Comparison of ENCODE assay signal across 9 mouse cellular contexts in genomic region chr2:121357961-121358360, GRCm38 (mm10). TPM values are rescaled to one million over a fixed set of nuclear protein-coding genes. Genes with fewer than 3 reads are reported as not detected.
DNase-seq lines count a peak whose midpoint lies in the region; ATAC-seq and TF ChIP-seq lines count a peak whose summit lies in the region.
"Had no signal": no experiment of that assay in that cellular context is flagged by ENCODE, and none has a peak within 500 bp of the region (broad histone marks: within the 10 kb centered on the region; RNA-seq: fewer than 3 reads in every experiment).

No protein-coding gene starts in this region.

- H3K36me3 ChIP-seq in heart, embryonic 16.5 days (ENCODE audit: control insufficient read depth, insufficient read depth) = no peaks in the 10 kb centered on the region
- no peaks in the 10 kb centered on the region; the same call in 1 of the 2 replicates for H3K36me3 ChIP-seq in ES-E14 (ENCODE audit: control insufficient read depth, insufficient read depth, low read length, poor library complexity, severe bottlenecking)
- H3K36me3 ChIP-seq in hindbrain, embryonic 11.5 days (ENCODE audit: control insufficient read depth, insufficient read depth, low read length) = no peaks in the 10 kb centered on the region
- no peaks in the 10 kb centered on the region for H3K36me3 ChIP-seq in midbrain, embryonic 14.5 days (ENCODE audit: control insufficient read depth, insufficient read depth, low read length)

- H3K4me2 ChIP-seq in heart, embryonic 16.5 days (ENCODE audit: low read depth, low read length) = peak overlapping the region; percentile 6; the same call in 1 of the 2 replicates
- H3K4me2 ChIP-seq in hindbrain, embryonic 11.5 days (replicated peaks; ENCODE audit: low read depth, low read length) = no peak overlapping the region
- peak overlapping the region; percentile 62 for H3K4me2 ChIP-seq in midbrain, embryonic 14.5 days (ENCODE audit: low read length)

- in situ Hi-C loops in ES-E14 (cut with MboI; ENCODE audit: low sequenced_read_pairs in 2 of 2, unreplicated experiment in 2 of 2) = no loop called here

- H3K9ac ChIP-seq in heart, embryonic 16.5 days (ENCODE audit: low read length) = no peak overlapping the region
- H3K9ac ChIP-seq in ES-E14 (ENCODE audit: insufficient read depth, low read depth, low read length, poor library complexity, severe bottlenecking) = no peak overlapping the region; the same call in 1 of the 2 replicates
- H3K9ac ChIP-seq in hindbrain, embryonic 11.5 days (ENCODE audit: low read depth, low read length) = no peak overlapping the region
- H3K9ac ChIP-seq in midbrain, embryonic 14.5 days (replicated peaks; ENCODE audit: low read length) = peak overlapping the region; percentile 65

- no peak for ATAC-seq in heart, embryonic 16.5 days (replicated peaks; ENCODE audit: extremely low read depth, insufficient read depth, low FRiP score)
- no peak for ATAC-seq in hindbrain, embryonic 11.5 days (ENCODE audit: low FRiP score)
- ATAC-seq in midbrain, embryonic 14.5 days (ENCODE audit: low FRiP score, low TSS enrichment) = no peak

- H3K4me1 ChIP-seq in heart, embryonic 16.5 days (ENCODE audit: control insufficient read depth, insufficient read depth, low read length) = peaks cover 13% of the 10 kb centered on the region
- H3K4me1 ChIP-seq in ES-E14 (ENCODE audit: control insufficient read depth in 2 of 2, insufficient read depth in 2 of 2, low read length in 2 of 2, poor library complexity in 1 of 2) = peaks cover 2 to 7% of the 10 kb centered on the region in 2 experiments; a peak in 2 of 4 replicates
- H3K4me1 ChIP-seq in hindbrain, embryonic 11.5 days (replicated peaks; ENCODE audit: control insufficient read depth, insufficient read depth, low read length) = peaks cover 11% of the 10 kb centered on the region
- peaks cover 14% of the 10 kb centered on the region for H3K4me1 ChIP-seq in midbrain, embryonic 14.5 days (ENCODE audit: control insufficient read depth, insufficient read depth, low read length)

- WGBS in heart, embryonic 16.5 days = 3% methylated on average over 4 of the region's 4 CpGs
- WGBS in hindbrain, embryonic 11.5 days = 9% methylated on average over 4 of the region's 4 CpGs
- 5% methylated on average over 4 of the region's 4 CpGs for WGBS in midbrain, embryonic 14.5 days

- no peak for DNase-seq in heart, adult 18-20 months
- no peak for DNase-seq in ES-E14 (ENCODE audit: low read depth, low spot score)
- DNase-seq in hindbrain, embryonic 11.5 days (ENCODE audit: low spot score) = no peak
- DNase-seq in midbrain, embryonic 14.5 days = no peak
- no peak for DNase-seq in adrenal gland, postnatal 10 days
- DNase-seq in adrenal gland, adult (ENCODE audit: inconsistent age in 2 of 2, low spot score in 1 of 2) = no peak
- DNase-seq in gastrocnemius, postnatal 14 days = no peak

- H3K9me3 ChIP-seq in heart, embryonic 16.5 days (replicated peaks; ENCODE audit: control insufficient read depth, low read length) = no peaks in the 10 kb centered on the region
- H3K9me3 ChIP-seq in ES-E14 (ENCODE audit: control insufficient read depth, insufficient read depth, low read depth, low read length) = no peaks in the 10 kb centered on the region
- no peaks in the 10 kb centered on the region for H3K9me3 ChIP-seq in hindbrain, embryonic 11.5 days (ENCODE audit: control insufficient read depth, low read length)
- no peaks in the 10 kb centered on the region for H3K9me3 ChIP-seq in midbrain, embryonic 14.5 days (ENCODE audit: control insufficient read depth, low read length)

- H3K27ac ChIP-seq in heart, embryonic 16.5 days (ENCODE audit: low read length) = no peak overlapping the region
- no peak overlapping the region for H3K27ac ChIP-seq in ES-E14 (ENCODE audit: insufficient read depth, low read depth, low read length, poor library complexity, severe bottlenecking)
- H3K27ac ChIP-seq in hindbrain, embryonic 11.5 days (ENCODE audit: low read depth, low read length) = no peak overlapping the region
- H3K27ac ChIP-seq in midbrain, embryonic 14.5 days (replicated peaks; ENCODE audit: low read depth, low read length) = 0 out of 2 replicates have a peak overlapping the region, but pooled peaks have one; percentile 20

- intact Hi-C loops in gastrocnemius, postnatal 14 days (cut with DNase I; ENCODE audit: low total_unique reads) = no loop called here

- H3K27me3 ChIP-seq in heart, embryonic 16.5 days (ENCODE audit: control insufficient read depth, insufficient read depth, low read length) = peaks cover 30% of the 10 kb centered on the region
- H3K27me3 ChIP-seq in hindbrain, embryonic 11.5 days (ENCODE audit: control insufficient read depth, insufficient read depth, low read length) = peaks cover 17% of the 10 kb centered on the region; the same call in 1 of the 2 replicates
- peaks cover 9% of the 10 kb centered on the region; the same call in 1 of the 2 replicates for H3K27me3 ChIP-seq in midbrain, embryonic 14.5 days (ENCODE audit: control insufficient read depth, insufficient read depth, low read length)

- H3K4me3 ChIP-seq in heart, embryonic 16.5 days (ENCODE audit: low read length) = no peak overlapping the region
- peak overlapping the region; percentile 64 to 73 for H3K4me3 ChIP-seq in ES-E14 (ENCODE audit: insufficient read depth in 1 of 2, low read depth in 1 of 2, low read length in 2 of 2, poor library complexity in 1 of 2, severe bottlenecking in 1 of 2)
- peak overlapping the region; percentile 29; the same call in 1 of the 2 replicates for H3K4me3 ChIP-seq in hindbrain, embryonic 11.5 days (ENCODE audit: low read depth, low read length)
- H3K4me3 ChIP-seq in midbrain, embryonic 14.5 days (replicated peaks; ENCODE audit: low read depth, low read length) = peak overlapping the region; percentile 45

TF ChIP-seq in ES-E14, 5 proteins besides CTCF, POLR2A, EP300 and RAD21:
- TF ChIP-seq ZNF384 (IDR thresholded peaks at IDR 0.05; ENCODE audit: low read depth, low read length) = no peak
- no peak for TF ChIP-seq MAFK (IDR thresholded peaks at IDR 0.05; ENCODE audit: insufficient read depth, low read depth, low read length)
- no peak for TF ChIP-seq ZC3H11A (IDR thresholded peaks at IDR 0.05; ENCODE audit: borderline replicate concordance, low read depth, low read length)
- TF ChIP-seq HCFC1 (IDR thresholded peaks at IDR 0.05; ENCODE audit: borderline replicate concordance, insufficient read depth, low read length) = no peak
- no peak for TF ChIP-seq CHD2 (IDR thresholded peaks at IDR 0.05; ENCODE audit: low read depth, low read length)

RNA-seq across cellular contexts. Expression of gene Ckmt1, which starts 0.4 kb away (rescaled TPM):
- polyA plus RNA-seq in heart, embryonic 16.5 days (2015; fragmentation: Nextera tagmentation; extraction: Ambion mirVana) = 2.4 and 4.2 TPM in 2 replicates
- total RNA-seq in heart, adult 18-20 months (2021) = 1 to 10 TPM; 1.2 to 2.7 TPM
- total RNA-seq in ES-E14 (2012; rRNA removed) = 8.3 and 11.3 TPM in 2 replicates
- polyA plus RNA-seq in hindbrain, embryonic 11.5 days (2014; fragmentation: Nextera tagmentation; extraction: Ambion mirVana) = 8.5 and 9.2 TPM in 2 replicates
- 40.0 and 47.3 TPM in 2 replicates for polyA plus RNA-seq in midbrain, embryonic 14.5 days (2014; fragmentation: Nextera tagmentation; extraction: Ambion mirVana)
- 10 to 100 TPM in 1 of 2 experiments, 1 to 10 TPM in 1; 9.0 to 10.9 TPM for total RNA-seq in adrenal gland, postnatal 10 days (2021)
- total RNA-seq in gastrocnemius, postnatal 14 days (2021) = under 1 TPM in 1 of 2 experiments, not detected in 1; 0.44 TPM

RNA-seq across cellular contexts. Expression of gene Ppip5k1, which starts 2.8 kb away (rescaled TPM):
- 11.0 and 13.5 TPM in 2 replicates for polyA plus RNA-seq in heart, embryonic 16.5 days (2015; fragmentation: Nextera tagmentation; extraction: Ambion mirVana)
- 10 to 100 TPM; 87.5 to 93.6 TPM for total RNA-seq in heart, adult 18-20 months (2021)
- 7.6 and 8.8 TPM in 2 replicates for total RNA-seq in ES-E14 (2012; rRNA removed)
- 10.9 and 11.8 TPM in 2 replicates for polyA plus RNA-seq in hindbrain, embryonic 11.5 days (2014; fragmentation: Nextera tagmentation; extraction: Ambion mirVana)
- polyA plus RNA-seq in midbrain, embryonic 14.5 days (2014; fragmentation: Nextera tagmentation; extraction: Ambion mirVana) = 14.9 and 19.7 TPM in 2 replicates
- 10 to 100 TPM; 40.0 to 51.3 TPM for total RNA-seq in adrenal gland, postnatal 10 days (2021)
- total RNA-seq in gastrocnemius, postnatal 14 days (2021) = 10 to 100 TPM; 30.8 to 34.8 TPM

RNA-seq across cellular contexts. Expression of gene Strc, which starts 29.0 kb away (rescaled TPM):
- not detected in 2 replicates for polyA plus RNA-seq in heart, embryonic 16.5 days (2015; fragmentation: Nextera tagmentation; extraction: Ambion mirVana)
- not detected for total RNA-seq in heart, adult 18-20 months (2021)
- 0.09 TPM in 1 of 2 replicates, not detected in the other for total RNA-seq in ES-E14 (2012; rRNA removed)
- polyA plus RNA-seq in hindbrain, embryonic 11.5 days (2014; fragmentation: Nextera tagmentation; extraction: Ambion mirVana) = not detected in 2 replicates
- not detected in 2 replicates for polyA plus RNA-seq in midbrain, embryonic 14.5 days (2014; fragmentation: Nextera tagmentation; extraction: Ambion mirVana)
- not detected for total RNA-seq in adrenal gland, postnatal 10 days (2021)
- total RNA-seq in gastrocnemius, postnatal 14 days (2021) = not detected
- polyA plus RNA-seq: brain, embryonic 14.5 days had no signal

RNA-seq across cellular contexts. Expression of gene Pdia3, which starts 55.6 kb away (rescaled TPM):
- 468 and 473 TPM in 2 replicates for polyA plus RNA-seq in heart, embryonic 16.5 days (2015; fragmentation: Nextera tagmentation; extraction: Ambion mirVana)
- total RNA-seq in heart, adult 18-20 months (2021) = 100 to 1,000 TPM; 113 to 144 TPM
- 209 and 251 TPM in 2 replicates for total RNA-seq in ES-E14 (2012; rRNA removed)
- polyA plus RNA-seq in hindbrain, embryonic 11.5 days (2014; fragmentation: Nextera tagmentation; extraction: Ambion mirVana) = 470 and 556 TPM in 2 replicates
- 238 and 249 TPM in 2 replicates for polyA plus RNA-seq in midbrain, embryonic 14.5 days (2014; fragmentation: Nextera tagmentation; extraction: Ambion mirVana)
- 100 to 1,000 TPM; 285 to 303 TPM for total RNA-seq in adrenal gland, postnatal 10 days (2021)
- 10 to 100 TPM; 64.0 to 86.2 TPM for total RNA-seq in gastrocnemius, postnatal 14 days (2021)

RNA-seq across cellular contexts. Expression of gene Catsper2, which starts 55.6 kb away (rescaled TPM):
- 2.7 and 3.4 TPM in 2 replicates for polyA plus RNA-seq in heart, embryonic 16.5 days (2015; fragmentation: Nextera tagmentation; extraction: Ambion mirVana)
- total RNA-seq in heart, adult 18-20 months (2021) = 1 to 10 TPM; 3.1 to 4.4 TPM
- total RNA-seq in ES-E14 (2012; rRNA removed) = 3.3 and 3.7 TPM in 2 replicates
- 1.9 and 2.7 TPM in 2 replicates for polyA plus RNA-seq in hindbrain, embryonic 11.5 days (2014; fragmentation: Nextera tagmentation; extraction: Ambion mirVana)
- 2.9 and 4.5 TPM in 2 replicates for polyA plus RNA-seq in midbrain, embryonic 14.5 days (2014; fragmentation: Nextera tagmentation; extraction: Ambion mirVana)
- 1 to 10 TPM; 2.2 to 4.3 TPM for total RNA-seq in adrenal gland, postnatal 10 days (2021)
- total RNA-seq in gastrocnemius, postnatal 14 days (2021) = 1 to 10 TPM; 2.1 to 2.4 TPM
